Mouse (Mus musculus) liver, postnatal 0 days (tissue): ENCODE data around the gene Inpp5k.

Experiments used
- CTCF ChIP-seq: sonication (generic); IDR thresholded peaks from 2 replicates; pipeline ENCODE4 v1.5.1; 2016; ENCODE audit warnings: antibody characterized with exemption, low read depth
- EP300 ChIP-seq: IDR thresholded peaks from 2 replicates; pipeline ENCODE4 v1.6.1; 2016; ENCODE audit warnings: antibody characterized with exemption, low read depth, mild to moderate bottlenecking

DNA sequence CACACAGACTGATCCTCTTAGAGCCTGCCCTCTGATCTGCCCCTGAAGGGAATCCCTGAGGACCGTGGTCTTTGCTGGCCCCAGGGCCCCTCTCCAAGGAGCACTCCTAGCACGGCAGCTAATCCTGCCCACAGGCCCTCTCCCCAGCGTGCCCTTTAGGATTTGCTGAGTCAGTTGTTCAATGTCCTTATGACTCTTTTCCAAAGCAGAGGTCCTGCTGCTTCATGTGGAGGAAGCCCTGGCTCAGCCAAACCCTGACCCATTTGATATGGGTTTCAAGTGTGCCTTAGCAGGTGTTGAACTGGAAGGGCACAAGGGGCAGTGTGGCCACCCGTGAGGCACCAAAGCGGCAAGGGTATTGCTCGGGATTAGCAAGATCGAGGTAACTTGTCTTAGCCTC is 35.0 kb upstream of the Inpp5k start:
- TF ChIP-seq CTCF: no peak
- TF ChIP-seq EP300: no peak
